Mouse (Mus musculus) hindbrain, embryonic 15.5 days (tissue): ENCODE measurements at regions not wholly inside any gene's neighbourhood (a gene's known extent, or its start where the extent isn't known, plus 50 kb on each side); places are given as distances from the start of the nearest gene placed in this dataset.

Experiments
- ATAC-seq: fragments of 200-750 bp; cut with Nextera tagmentation; 2 replicates; pipeline ENCODE4 v1.8.0; 2017; ENCODE audit warnings: low read depth, moderate number of reproducible peaks, moderate TSS enrichment; ENCODE audit not compliant: low FRiP score
- H3K27ac ChIP-seq: fragments of 300-500 bp; sonication (generic); replicated peaks from 2 replicates; pipeline ENCODE4 v1.5.1; 2015; ENCODE audit warnings: mild to moderate bottlenecking, inconsistent platforms
- H3K27me3 ChIP-seq: fragments of 300-500 bp; sonication (generic); 2 replicates; pipeline ENCODE4 v1.6.1; 2015; ENCODE audit warnings: control low read depth, inconsistent platforms
- H3K36me3 ChIP-seq: fragments of 300-500 bp; sonication (generic); 2 replicates; pipeline ENCODE4 v1.6.1; 2015; ENCODE audit warnings: control low read depth, inconsistent platforms
- H3K4me1 ChIP-seq: fragments of 300-500 bp; sonication (generic); replicated peaks from 2 replicates; pipeline ENCODE4 v1.6.1; 2015; ENCODE audit warnings: control low read depth, inconsistent platforms
- H3K4me2 ChIP-seq: fragments of 300-500 bp; sonication (generic); 2 replicates; pipeline ENCODE4 v1.6.1; 2015; ENCODE audit warnings: moderate library complexity, mild to moderate bottlenecking, inconsistent platforms
- H3K4me3 ChIP-seq: fragments of 300-500 bp; sonication (generic); 2 replicates; pipeline ENCODE4 v1.5.1; 2015; ENCODE audit warnings: mild to moderate bottlenecking, inconsistent platforms
- H3K9ac ChIP-seq: fragments of 300-500 bp; sonication (generic); 2 replicates; pipeline ENCODE4 v1.6.1; 2015; ENCODE audit warnings: inconsistent platforms
- H3K9me3 ChIP-seq: fragments of 300-500 bp; sonication (generic); 2 replicates; pipeline ENCODE4 v1.6.1; 2016; ENCODE audit warnings: control low read depth, inconsistent platforms
- WGBS: fragments of 180-500 bp; shearing (Covaris S2); methylation state at CpG from one replicate; pipeline ENCODE4 v1.1.7; 2015; 5-methylcytosine and 5-hydroxymethylcytosine counted together

GRCm38 (mm10) chr15:36719241-36719640 lies 288.3 kb downstream of the Zfp706 start:
- H3K27me3 ChIP-seq, result no peaks in the 10 kb centered on the region
- H3K4me2 ChIP-seq, result no peak overlapping the region
- no peak overlapping the region for H3K27ac ChIP-seq
- peaks cover 9% of the 10 kb centered on the region for H3K4me1 ChIP-seq
- 80% methylated on average over 2 of the region's 2 CpGs for WGBS
- no peak overlapping the region for H3K9ac ChIP-seq
- ATAC-seq, result no peak
- H3K4me3 ChIP-seq, result no peak overlapping the region
- no peaks in the 10 kb centered on the region for H3K9me3 ChIP-seq
- no peaks in the 10 kb centered on the region for H3K36me3 ChIP-seq

- Histone ChIP-seq H3K4me1 (peaks cover 9% of the 10 kb centered on the region), H3K4me2 (no peak overlapping the region), H3K4me3 (no peak overlapping the region), H3K9me3 (no peaks in the 10 kb centered on the region), H3K27ac (no peak overlapping the region), H3K36me3 (no peaks in the 10 kb centered on the region), H3K9ac (no peak overlapping the region), H3K27me3 (no peaks in the 10 kb centered on the region)
- WGBS, result 87% methylated on average over 6 of the region's 6 CpGs
- ATAC-seq, result no peak
Measured at GRCm38 (mm10) chr15:36717835-36718234, 289.7 kb downstream of the Zfp706 start.

GRCm38 (mm10) chr15:36716686-36717038 lies 290.9 kb downstream of the Zfp706 start:
- Histone ChIP-seq H3K36me3 (no peaks in the 10 kb centered on the region), H3K4me1 (peaks cover 9% of the 10 kb centered on the region), H3K9ac (no peak overlapping the region), H3K9me3 (no peaks in the 10 kb centered on the region), H3K4me2 (peak overlapping the region; percentile 44; the same call in 1 of the 2 replicates), H3K27ac (peak overlapping the region; percentile 32), H3K4me3 (no peak overlapping the region), H3K27me3 (no peaks in the 10 kb centered on the region)
- ATAC-seq, result no peak

- Histone ChIP-seq H3K27ac (peak overlapping the region; percentile 32), H3K4me2 (peak overlapping the region; percentile 44), H3K9ac (peak overlapping the region; percentile 20; the same call in 1 of the 2 replicates), H3K4me3 (peak overlapping the region; percentile 23), H3K9me3 (no peaks in the 10 kb centered on the region), H3K27me3 (no peaks in the 10 kb centered on the region), H3K36me3 (no peaks in the 10 kb centered on the region), H3K4me1 (peaks cover 9% of the 10 kb centered on the region)
- peak; percentile 90 for ATAC-seq
- WGBS, result 20% methylated on average over 26 of the region's 26 CpGs
Measured at GRCm38 (mm10) chr15:36715745-36716685, 291.6 kb downstream of the Zfp706 start.

- no peak overlapping the region for H3K4me3 ChIP-seq
- no peak overlapping the region for H3K27ac ChIP-seq
- no peak overlapping the region for H3K4me2 ChIP-seq
- H3K36me3 ChIP-seq, result no peaks in the 10 kb centered on the region
- H3K9ac ChIP-seq, result no peak overlapping the region
- no peaks in the 10 kb centered on the region for H3K9me3 ChIP-seq
- 91% methylated on average over 6 of the region's 6 CpGs for WGBS
- ATAC-seq, result peak; percentile 28
- peaks cover 9% of the 10 kb centered on the region for H3K4me1 ChIP-seq
- H3K27me3 ChIP-seq, result no peaks in the 10 kb centered on the region
Measured at GRCm38 (mm10) chr15:36715159-36715558, 292.4 kb downstream of the Zfp706 start.

DNA sequence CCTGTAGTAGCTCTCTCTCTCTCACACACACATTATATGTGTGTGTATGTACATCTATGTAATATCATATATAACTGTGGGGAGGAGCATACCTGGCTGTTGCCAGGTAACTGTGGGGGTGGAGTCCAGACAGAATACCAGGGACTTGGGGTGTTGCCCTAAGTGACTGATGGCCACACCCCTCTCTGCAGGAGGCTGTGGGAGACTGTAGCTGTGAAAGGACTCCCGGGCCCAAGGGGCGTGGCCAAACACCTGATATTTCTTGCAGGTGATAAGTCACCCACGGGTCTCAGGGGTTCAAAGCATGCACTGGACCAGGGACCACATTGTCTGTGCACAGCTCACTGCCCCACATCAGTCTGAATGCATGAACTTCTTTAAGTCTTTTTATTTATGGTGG lies 297.8 kb downstream of the Zfp706 start:
- Histone ChIP-seq H3K4me3 (no peak overlapping the region), H3K4me2 (no peak overlapping the region), H3K9ac (no peak overlapping the region), H3K9me3 (no peaks in the 10 kb centered on the region), H3K36me3 (no peaks in the 10 kb centered on the region), H3K4me1 (no peaks in the 10 kb centered on the region), H3K27me3 (no peaks in the 10 kb centered on the region), H3K27ac (no peak overlapping the region)
- ATAC-seq, result 0 out of 2 replicates have a peak, but pooled peaks have one; percentile 7
- 69% methylated on average over 3 of the region's 3 CpGs for WGBS

DNA sequence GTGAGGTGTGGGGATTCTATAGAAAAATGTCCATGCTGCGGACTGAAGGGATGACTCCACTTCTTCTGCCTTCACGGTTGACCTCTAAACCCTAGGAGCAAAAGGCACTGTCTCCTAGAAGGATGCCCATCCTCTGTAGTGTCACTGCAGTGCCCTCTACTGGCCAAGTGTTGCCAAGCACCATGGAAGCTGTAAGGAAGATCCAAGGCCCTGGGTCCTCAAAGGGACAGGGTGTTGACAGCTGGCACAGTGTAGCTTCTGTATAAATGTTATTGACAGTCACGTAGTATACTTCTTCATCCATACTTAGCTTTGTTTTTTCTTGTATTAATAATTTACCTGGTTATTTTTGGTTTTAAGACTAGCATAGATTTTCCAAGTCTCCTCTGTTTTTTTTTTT lies 299.1 kb downstream of the Zfp706 start:
- H3K27me3 ChIP-seq, result no peaks in the 10 kb centered on the region
- H3K9ac ChIP-seq, result no peak overlapping the region
- H3K4me1 ChIP-seq, result no peaks in the 10 kb centered on the region
- H3K4me3 ChIP-seq, result no peak overlapping the region
- no peaks in the 10 kb centered on the region for H3K36me3 ChIP-seq
- peak; percentile 58 for ATAC-seq
- 16% methylated on average over 3 of the region's 3 CpGs for WGBS
- H3K27ac ChIP-seq, result no peak overlapping the region
- H3K9me3 ChIP-seq, result no peaks in the 10 kb centered on the region
- H3K4me2 ChIP-seq, result no peak overlapping the region

- Histone ChIP-seq H3K36me3 (no peaks in the 10 kb centered on the region), H3K9ac (no peak overlapping the region), H3K4me1 (no peaks in the 10 kb centered on the region), H3K9me3 (no peaks in the 10 kb centered on the region), H3K4me2 (no peak overlapping the region), H3K27me3 (no peaks in the 10 kb centered on the region), H3K4me3 (no peak overlapping the region), H3K27ac (no peak overlapping the region)
- WGBS, result 49% methylated on average over 4 of the region's 4 CpGs
- no peak for ATAC-seq
Measured at GRCm38 (mm10) chr15:36705990-36706389, 301.6 kb downstream of the Zfp706 start.

- no peak overlapping the region for H3K9ac ChIP-seq
- H3K27me3 ChIP-seq, result no peaks in the 10 kb centered on the region
- H3K36me3 ChIP-seq, result no peaks in the 10 kb centered on the region
- no peak overlapping the region for H3K4me3 ChIP-seq
- H3K4me2 ChIP-seq, result no peak overlapping the region
- no peaks in the 10 kb centered on the region for H3K9me3 ChIP-seq
- ATAC-seq, result no peak
- no peaks in the 10 kb centered on the region for H3K4me1 ChIP-seq
- WGBS, result 63% methylated on average over 2 of the region's 2 CpGs
- H3K27ac ChIP-seq, result no peak overlapping the region
Measured at GRCm38 (mm10) chr15:36705391-36705790, 302.2 kb downstream of the Zfp706 start.

GRCm38 (mm10) chr15:36701846-36702245 lies 305.7 kb downstream of the Zfp706 start:
- ATAC-seq, result no peak
- H3K4me2 ChIP-seq, result no peak overlapping the region
- no peak overlapping the region for H3K27ac ChIP-seq
- H3K36me3 ChIP-seq, result no peaks in the 10 kb centered on the region
- whole genome bisulfite sequencing, result 53% methylated on average over 8 of the region's 8 CpGs
- no peaks in the 10 kb centered on the region for H3K27me3 ChIP-seq
- H3K4me3 ChIP-seq, result no peak overlapping the region
- H3K9ac ChIP-seq, result no peak overlapping the region
- H3K4me1 ChIP-seq, result no peaks in the 10 kb centered on the region
- no peaks in the 10 kb centered on the region for H3K9me3 ChIP-seq

DNA sequence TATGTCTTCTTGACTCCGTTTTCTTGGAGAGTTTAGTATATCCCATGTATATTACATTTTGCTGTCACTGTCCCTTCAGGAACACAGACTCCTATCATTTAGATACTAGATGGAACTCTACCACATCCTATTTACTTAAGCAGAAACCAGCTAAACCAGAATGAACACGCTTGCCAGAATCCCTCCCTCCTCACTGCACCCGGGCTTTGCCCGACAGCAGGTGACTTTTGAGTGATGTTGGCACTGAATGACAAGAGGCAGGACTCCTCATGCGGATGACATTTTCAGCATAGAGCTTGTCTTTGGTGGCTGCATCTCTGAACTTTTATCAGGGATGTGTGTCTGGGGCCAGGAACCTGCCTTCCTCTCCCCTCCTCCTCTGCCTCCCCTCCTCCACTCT lies 307.4 kb downstream of the Zfp706 start:
- H3K9me3 ChIP-seq, result no peaks in the 10 kb centered on the region
- H3K4me1 ChIP-seq, result 0 out of 2 replicates have a peak, but pooled peaks cover 6% of the 10 kb centered on the region
- WGBS, result 83% methylated on average over 5 of the region's 5 CpGs
- H3K36me3 ChIP-seq, result no peaks in the 10 kb centered on the region
- ATAC-seq, result no peak
- no peak overlapping the region for H3K4me3 ChIP-seq
- H3K27ac ChIP-seq, result no peak overlapping the region
- no peak overlapping the region for H3K4me2 ChIP-seq
- H3K9ac ChIP-seq, result no peak overlapping the region
- no peaks in the 10 kb centered on the region for H3K27me3 ChIP-seq

DNA sequence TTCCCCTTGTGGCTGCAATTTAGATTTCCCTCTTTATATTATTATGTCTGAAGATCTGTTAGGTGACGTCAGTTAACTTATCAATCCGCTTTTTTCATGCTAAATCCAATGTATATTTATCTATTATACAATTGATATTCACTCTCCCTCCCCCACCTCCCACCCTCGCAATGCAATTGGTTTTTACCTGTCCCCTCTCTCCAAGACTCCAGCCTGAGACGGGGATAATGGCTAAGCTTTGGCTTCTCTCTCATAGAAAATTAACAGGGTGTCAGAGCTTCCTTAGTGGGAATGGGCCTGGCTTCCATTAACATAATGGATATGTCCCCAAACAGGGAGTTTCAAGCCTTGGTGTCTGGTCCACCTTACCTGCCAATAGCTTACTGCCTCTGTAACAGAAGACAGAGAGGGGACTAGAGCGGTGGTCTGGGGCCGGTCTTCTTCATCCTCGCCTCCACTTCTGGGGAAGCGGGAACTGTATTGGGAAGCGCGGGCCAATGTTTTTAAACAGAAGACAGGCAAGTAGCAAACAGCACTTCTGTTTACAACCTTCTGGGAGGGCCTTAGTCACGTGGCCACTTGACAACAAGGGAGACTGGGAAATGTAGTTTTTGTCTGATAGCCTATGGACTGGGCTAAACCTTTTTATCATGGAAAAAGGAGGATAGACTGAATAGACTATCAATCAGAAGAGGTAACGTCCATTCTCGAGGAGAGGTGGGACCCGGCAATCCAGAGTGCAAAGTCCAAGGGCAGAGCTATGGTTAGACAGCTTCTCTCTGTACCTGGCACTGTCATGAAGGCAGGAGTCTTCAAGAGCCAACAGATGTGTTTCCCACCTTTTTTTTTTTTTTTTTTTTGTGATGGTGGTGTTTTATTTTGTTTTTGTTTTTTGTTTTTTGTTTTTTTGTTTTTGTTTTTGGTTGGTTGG lies 312.1 kb downstream of the Zfp706 start:
- Histone ChIP-seq H3K36me3 (no peaks in the 10 kb centered on the region), H3K9me3 (no peaks in the 10 kb centered on the region), H3K4me3 (peak overlapping the region; percentile 47), H3K4me1 (0 out of 2 replicates have a peak, but pooled peaks cover 8% of the 10 kb centered on the region), H3K27me3 (no peaks in the 10 kb centered on the region), H3K4me2 (peak overlapping the region; percentile 68), H3K9ac (peak overlapping the region; percentile 46; the same call in 1 of the 2 replicates), H3K27ac (0 out of 2 replicates have a peak overlapping the region, but pooled peaks have one; percentile 17)
- peak; percentile 92 for ATAC-seq
- WGBS, result 26% methylated on average over 14 of the region's 14 CpGs
